Comparison of ENCODE assay signal across 20 mouse cellular contexts in the genomic region with DNA sequence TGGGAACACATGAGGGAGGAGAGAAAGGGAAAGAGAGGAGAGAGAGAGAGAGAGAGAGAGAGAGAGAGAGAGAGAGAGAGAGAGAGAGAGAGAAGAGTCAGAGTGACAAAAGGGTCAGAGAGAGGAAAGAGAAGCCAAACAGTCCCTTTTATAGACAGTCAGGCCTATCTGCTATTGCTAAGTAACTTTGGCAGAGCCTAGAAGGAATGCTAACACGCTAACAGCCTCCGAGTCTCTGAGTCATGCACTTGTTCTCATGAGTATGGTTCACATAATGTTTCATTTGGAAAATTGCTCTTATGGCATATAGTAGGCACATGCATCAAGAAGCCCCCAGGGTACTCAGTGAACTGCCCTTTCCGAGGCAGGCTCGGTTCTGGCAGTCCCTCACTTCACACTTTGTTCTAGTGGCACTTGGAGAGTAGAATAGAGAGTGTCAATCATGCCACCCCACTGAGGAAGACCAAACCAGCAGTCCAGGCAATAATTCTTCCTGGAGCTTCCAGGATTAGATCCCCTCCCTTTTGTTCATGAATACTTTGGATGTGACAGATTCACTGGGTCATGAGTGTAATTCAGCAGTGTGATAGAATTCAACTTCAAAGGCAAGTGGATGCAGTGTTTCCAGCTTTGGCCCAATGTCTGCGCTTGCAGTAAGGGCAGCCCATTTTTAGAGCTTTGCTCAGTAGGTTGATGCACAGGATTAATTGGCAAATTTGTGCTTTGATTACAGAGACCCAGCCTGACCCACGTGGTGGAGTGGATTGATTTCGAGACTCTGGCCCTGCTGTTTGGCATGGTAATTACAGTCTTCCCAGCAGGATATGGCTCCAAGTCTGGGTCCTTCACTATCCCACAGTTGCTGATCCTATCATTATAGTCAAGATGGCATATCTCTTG.
DNase-seq lines count a peak whose midpoint lies in the region; ATAC-seq and TF ChIP-seq lines count a peak whose summit lies in the region.
"Had no signal": no experiment of that assay in that cellular context is flagged by ENCODE, and none has a peak within 500 bp of the region (broad histone marks: within the 10 kb centered on the region; RNA-seq: fewer than 3 reads in every experiment).

No protein-coding gene starts in this region.

- H3K36me3 ChIP-seq in forebrain, embryonic 14.5 days (ENCODE audit: control insufficient read depth, insufficient read depth, low read length): no peaks in the 10 kb centered on the region
- no peaks in the 10 kb centered on the region for H3K36me3 ChIP-seq in midbrain, embryonic 16.5 days (ENCODE audit: control insufficient read depth, insufficient read depth, low read length)
- H3K36me3 ChIP-seq: heart, embryonic 13.5 days; limb, embryonic 12.5 days; liver, embryonic 13.5 days; lung, embryonic 15.5 days had no signal

- intact Hi-C loops in left cerebral cortex, postnatal 4 days (cut with DNase I): no loop called here
- intact Hi-C loops in left cerebral cortex, adult 2 months (cut with DNase I): no loop called here

- H3K27me3 ChIP-seq in forebrain, embryonic 14.5 days (replicated peaks; ENCODE audit: control insufficient read depth, insufficient read depth, low read length): no peaks in the 10 kb centered on the region
- no peaks in the 10 kb centered on the region for H3K27me3 ChIP-seq in midbrain, embryonic 16.5 days (ENCODE audit: control insufficient read depth, insufficient read depth, low read depth, low read length)
- H3K27me3 ChIP-seq: heart, embryonic 13.5 days; limb, embryonic 12.5 days; liver, embryonic 13.5 days; lung, embryonic 15.5 days had no signal

- no peak overlapping the region for H3K4me2 ChIP-seq in forebrain, embryonic 14.5 days (ENCODE audit: low read length)
- no peak overlapping the region for H3K4me2 ChIP-seq in midbrain, embryonic 16.5 days (ENCODE audit: low read length)
- H3K4me2 ChIP-seq: heart, embryonic 13.5 days; limb, embryonic 12.5 days; liver, embryonic 13.5 days; lung, embryonic 15.5 days had no signal

- 33% methylated on average over 7 of the region's 7 CpGs for WGBS in forebrain, embryonic 14.5 days
- WGBS in midbrain, embryonic 16.5 days: 40% methylated on average over 7 of the region's 7 CpGs

- no peak overlapping the region for H3K4me3 ChIP-seq in left cerebral cortex, adult 2 months
- H3K4me3 ChIP-seq in forebrain, embryonic 14.5 days (ENCODE audit: low read depth, low read length): no peak overlapping the region
- H3K4me3 ChIP-seq in midbrain, embryonic 16.5 days (ENCODE audit: low read depth, low read length): no peak overlapping the region
- H3K4me3 ChIP-seq: erythroblast, embryonic 14.5 days; heart, embryonic 13.5 days; limb, embryonic 12.5 days; liver, embryonic 13.5 days; lung, embryonic 15.5 days had no signal

- peak; percentile 8 for DNase-seq in left cerebral cortex, postnatal 4 days
- DNase-seq in left cerebral cortex, adult 2 months (ENCODE audit: extremely low spot score in 1 of 2, low spot score in 2 of 2): no peak
- peak; percentile 69 for DNase-seq in brain, embryonic 14.5 days (ENCODE audit: low read depth)
- DNase-seq in forebrain, embryonic 14.5 days (ENCODE audit: low spot score): peak; percentile 41
- no peak for DNase-seq in cerebellum, adult 11-12 months
- DNase-seq in T-cell, adult 2 months (ENCODE audit: low spot score): no peak
- no peak for DNase-seq in gastrocnemius, postnatal 10 days
- DNase-seq: cerebellum, adult 11 months; cerebellum, postnatal 36 days; heart, postnatal 36 days; liver, embryonic 13.5 days; right cerebral cortex, postnatal 14 days; thymus, postnatal 36 days had no signal

- no peak overlapping the region for H3K9ac ChIP-seq in forebrain, embryonic 14.5 days (ENCODE audit: low read length)
- H3K9ac ChIP-seq in midbrain, embryonic 16.5 days (ENCODE audit: low read depth, low read length): no peak overlapping the region
- H3K9ac ChIP-seq: heart, embryonic 13.5 days; limb, embryonic 12.5 days; liver, embryonic 13.5 days; lung, embryonic 15.5 days had no signal

- ATAC-seq in forebrain, embryonic 14.5 days: peak; percentile 66; the same call in 1 of the 2 replicates
- peak; percentile 58; the same call in 1 of the 2 replicates for ATAC-seq in midbrain, embryonic 16.5 days
- ATAC-seq: intestine, embryonic 16.5 days had no signal

- no peak for TF ChIP-seq POLR2A in brain, embryonic 14.5 days (IDR thresholded peaks at IDR 0.05; ENCODE audit: borderline replicate concordance, extremely low read depth, insufficient read depth, insufficient read length, poor library complexity, severe bottlenecking)

- H3K9me3 ChIP-seq in forebrain, embryonic 14.5 days (replicated peaks; ENCODE audit: control insufficient read depth, low read length): no peaks in the 10 kb centered on the region
- no peaks in the 10 kb centered on the region for H3K9me3 ChIP-seq in midbrain, embryonic 16.5 days (replicated peaks; ENCODE audit: control insufficient read depth, low read length, poor library complexity, severe bottlenecking)
- H3K9me3 ChIP-seq: heart, embryonic 13.5 days; limb, embryonic 12.5 days; liver, embryonic 13.5 days; lung, embryonic 15.5 days had no signal

- no peak for TF ChIP-seq CTCF in left cerebral cortex, adult 2 months (IDR thresholded peaks at IDR 0.05)
- no peak for TF ChIP-seq CTCF in brain, embryonic 14.5 days (IDR thresholded peaks at IDR 0.05; ENCODE audit: borderline replicate concordance, extremely low read depth, insufficient read depth, insufficient read length)

- H3K4me1 ChIP-seq in forebrain, embryonic 14.5 days (ENCODE audit: control insufficient read depth, insufficient read depth, low read length): 0 out of 2 replicates have a peak, but pooled peaks cover 2% of the 10 kb centered on the region
- H3K4me1 ChIP-seq in midbrain, embryonic 16.5 days (ENCODE audit: control insufficient read depth, insufficient read depth, low read length): no peaks in the 10 kb centered on the region
- H3K4me1 ChIP-seq: heart, embryonic 13.5 days; limb, embryonic 12.5 days; liver, embryonic 13.5 days; lung, embryonic 15.5 days had no signal

- H3K27ac ChIP-seq in left cerebral cortex, adult 2 months: no peak overlapping the region
- no peak overlapping the region for H3K27ac ChIP-seq in forebrain, embryonic 14.5 days (ENCODE audit: low read depth, low read length)
- no peak overlapping the region for H3K27ac ChIP-seq in midbrain, embryonic 16.5 days (ENCODE audit: low read length)
- H3K27ac ChIP-seq: heart, embryonic 13.5 days; limb, embryonic 12.5 days; liver, embryonic 13.5 days; lung, embryonic 15.5 days; stomach, postnatal 0 days had no signal

Comparison
In these comparisons a context has a peak if more than half of its experiments do, and no peak if none do; other contexts are left out.
1. DNase-seq: peak in left cerebral cortex, postnatal 4 days (single experiment), brain, embryonic 14.5 days (single experiment) and forebrain, embryonic 14.5 days (single experiment); none in left cerebral cortex, adult 2 months (0 of 2), cerebellum, adult 11-12 months (single experiment), T-cell, adult 2 months (single experiment) and gastrocnemius, postnatal 10 days (single experiment).